Mouse (Mus musculus): ENCODE measurements around the gene Ciapin1. TPM values are rescaled to one million over a fixed set of nuclear protein-coding genes. Genes with fewer than 3 reads are reported as not detected.

The Ciapin1 gene
- total and polyA plus RNA-seq, 2 experiments from 2014 or later = 50.1 to 120 TPM

DNA sequence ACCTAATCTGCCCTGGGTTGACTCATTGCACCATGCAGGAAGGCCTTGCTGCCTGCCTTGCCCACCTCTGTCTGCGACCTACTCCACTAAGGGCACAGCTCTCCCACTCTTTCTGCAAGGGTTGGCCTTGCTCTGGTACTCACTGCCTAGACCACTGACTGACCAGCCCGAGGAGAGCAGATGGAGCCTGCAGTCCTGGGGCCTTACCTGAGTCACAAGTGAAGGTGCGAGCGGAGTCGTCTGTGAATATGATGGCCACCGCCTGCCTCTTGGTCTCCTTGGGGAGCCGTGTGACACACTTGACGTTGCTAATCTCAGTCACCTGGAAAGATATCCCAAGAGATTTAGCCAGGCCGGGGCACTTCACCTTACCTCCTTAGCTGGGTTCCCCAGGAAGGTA lies 28.8 kb upstream of the Ciapin1 start:
- WGBS = 91% methylated on average over 9 of the region's 9 CpGs
- no peak for DNase-seq
- H3K4me1 ChIP-seq (ENCODE audit: insufficient read depth) = peaks cover 17% of the 10 kb centered on the region
- no peak overlapping the region for H3K4me2 ChIP-seq (ENCODE audit: low read depth)
- no peak overlapping the region for H3K4me3 ChIP-seq (ENCODE audit: low read depth, low read length)
- peaks cover 49% of the 10 kb centered on the region for H3K36me3 ChIP-seq (ENCODE audit: insufficient read depth)
- H3K9me3 ChIP-seq (ENCODE audit: low read length) = no peaks in the 10 kb centered on the region
- H3K27ac ChIP-seq (ENCODE audit: low read depth, low read length) = no peak overlapping the region
- no peak for TF ChIP-seq CTCF (IDR thresholded peaks at IDR 0.05; ENCODE audit: low read depth)
- H3K9ac ChIP-seq = no peak overlapping the region
- no peaks in the 10 kb centered on the region for H3K27me3 ChIP-seq (ENCODE audit: insufficient read depth, low read length)
- no peak for ATAC-seq

DNA sequence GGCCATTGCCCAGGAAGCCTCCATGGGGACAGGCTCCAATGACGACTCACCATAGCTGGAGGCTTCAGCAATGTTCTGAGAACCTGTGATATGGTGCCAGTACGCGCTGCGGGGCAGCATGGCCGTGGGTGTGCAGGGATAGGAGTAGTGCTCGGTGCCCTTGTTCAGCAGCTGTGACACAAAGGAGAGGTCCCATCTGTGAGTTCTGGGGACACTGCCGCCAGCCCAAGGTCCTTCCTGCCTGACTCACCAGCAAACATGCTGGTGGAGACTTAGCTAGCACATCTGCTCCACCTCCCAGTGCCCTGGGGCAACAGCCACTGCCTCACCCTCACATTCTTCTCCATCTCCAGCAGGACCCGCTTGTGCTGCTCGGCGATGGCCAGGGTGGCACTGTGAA lies 27.1 kb upstream of the Ciapin1 start:
- no peak for DNase-seq
- Histone ChIP-seq H3K27ac (ENCODE audit: low read depth, low read length) (no peak overlapping the region), H3K9ac (no peak overlapping the region), H3K4me2 (ENCODE audit: low read depth) (no peak overlapping the region), H3K36me3 (ENCODE audit: insufficient read depth) (peaks cover 57% of the 10 kb centered on the region), H3K4me1 (ENCODE audit: insufficient read depth) (peaks cover 14% of the 10 kb centered on the region), H3K4me3 (ENCODE audit: low read depth, low read length) (no peak overlapping the region), H3K27me3 (ENCODE audit: insufficient read depth, low read length) (no peaks in the 10 kb centered on the region), H3K9me3 (ENCODE audit: low read length) (no peaks in the 10 kb centered on the region)
- TF ChIP-seq CTCF (IDR thresholded peaks at IDR 0.05; ENCODE audit: low read depth) = no peak
- ATAC-seq = no peak
- WGBS = 87% methylated on average over 10 of the region's 10 CpGs

DNA sequence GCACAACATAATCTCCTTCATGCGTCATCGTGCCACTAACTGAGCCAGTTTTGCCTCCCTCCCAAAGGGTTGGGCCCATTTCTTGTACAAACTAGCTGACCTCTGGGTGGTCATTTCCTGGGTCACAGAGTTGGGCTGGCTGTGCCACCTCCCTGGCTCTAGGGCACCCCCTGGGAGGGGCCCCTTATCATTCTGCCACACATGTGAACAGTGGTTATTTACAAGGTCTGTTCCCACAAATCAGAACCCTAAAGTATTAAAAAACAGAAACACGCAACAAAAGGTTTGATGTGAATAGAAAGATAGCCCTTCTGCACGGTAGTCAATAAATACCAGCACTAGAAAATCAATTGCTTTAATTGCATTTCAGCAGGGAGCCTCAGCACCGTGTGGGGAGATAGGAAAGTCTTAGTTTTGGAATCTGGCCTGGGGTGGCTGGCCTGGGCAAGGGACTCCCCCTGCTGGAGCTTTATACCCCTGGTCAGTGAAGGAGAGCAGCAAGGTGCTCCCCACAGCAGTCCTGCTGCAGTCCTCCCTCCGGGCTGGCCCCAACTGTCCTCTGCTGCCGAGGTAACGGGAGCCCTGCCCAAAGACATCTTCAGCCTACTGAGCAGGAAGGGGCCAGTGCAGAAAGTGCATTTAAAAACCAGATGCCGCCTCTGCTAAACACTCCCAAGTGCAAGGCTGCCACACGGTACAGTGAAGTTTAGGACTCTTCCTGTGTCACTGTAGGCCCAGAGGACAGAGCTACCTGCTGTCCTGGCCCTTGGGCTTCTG lies 25.9 kb upstream of the Ciapin1 start:
- 78% methylated on average over 10 of the region's 10 CpGs for WGBS
- Histone ChIP-seq H3K36me3 (ENCODE audit: insufficient read depth) (peaks cover 62% of the 10 kb centered on the region), H3K4me1 (ENCODE audit: insufficient read depth) (peaks cover 8% of the 10 kb centered on the region)

DNA sequence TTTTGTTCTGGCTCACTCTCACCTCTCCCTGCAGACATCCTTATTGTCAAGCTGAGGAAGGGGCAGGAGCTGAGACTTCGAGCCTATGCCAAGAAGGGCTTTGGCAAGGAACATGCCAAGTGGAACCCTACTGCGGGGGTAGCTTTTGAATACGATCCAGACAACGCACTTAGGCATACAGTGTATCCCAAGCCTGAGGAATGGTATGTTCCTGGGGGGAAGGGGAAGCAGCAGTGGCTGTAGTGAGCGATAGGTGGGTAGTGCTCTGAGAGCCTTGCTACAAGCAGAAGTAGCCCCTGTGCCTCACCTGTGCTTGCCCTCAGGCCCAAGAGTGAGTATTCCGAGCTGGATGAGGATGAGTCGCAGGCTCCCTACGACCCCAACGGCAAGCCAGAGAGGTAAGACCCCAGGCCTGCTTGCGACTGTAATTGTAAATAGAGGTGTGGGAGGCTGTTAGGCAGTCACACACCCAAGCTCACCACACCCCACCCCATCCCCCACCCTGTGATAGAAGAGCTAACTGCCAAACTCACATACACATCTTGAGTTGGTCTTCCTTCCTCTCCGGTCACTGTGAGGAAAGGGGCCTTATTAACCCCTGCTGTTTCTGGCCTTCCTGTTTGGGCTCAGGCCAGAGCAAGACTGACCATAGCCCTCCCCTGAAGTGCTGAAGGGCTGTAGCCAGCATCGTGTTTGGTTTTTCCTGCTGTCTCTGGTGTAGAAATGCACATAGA lies 24.5 kb upstream of the Ciapin1 start:
- 83% methylated on average over 12 of the region's 12 CpGs for whole genome bisulfite sequencing
- peaks cover 62% of the 10 kb centered on the region for H3K36me3 ChIP-seq (ENCODE audit: insufficient read depth)
- H3K9me3 ChIP-seq (ENCODE audit: low read length) = no peaks in the 10 kb centered on the region
- no peak overlapping the region for H3K4me2 ChIP-seq (ENCODE audit: low read depth)
- H3K9ac ChIP-seq = no peak overlapping the region
- H3K4me3 ChIP-seq (ENCODE audit: low read depth, low read length) = no peak overlapping the region
- no peak for TF ChIP-seq CTCF (IDR thresholded peaks at IDR 0.05; ENCODE audit: low read depth)
- DNase-seq = no peak
- no peak overlapping the region for H3K27ac ChIP-seq (ENCODE audit: low read depth, low read length)
- no peak for ATAC-seq
- H3K27me3 ChIP-seq (ENCODE audit: insufficient read depth, low read length) = no peaks in the 10 kb centered on the region
- H3K4me1 ChIP-seq (ENCODE audit: insufficient read depth) = peaks cover 9% of the 10 kb centered on the region

More for the DNA sequence above, 25.9 kb upstream of the Ciapin1 start:
- TF ChIP-seq CTCF (IDR thresholded peaks at IDR 0.05; ENCODE audit: low read depth) = no peak
- Histone ChIP-seq H3K4me2 (ENCODE audit: low read depth) (no peak overlapping the region), H3K4me3 (ENCODE audit: low read depth, low read length) (no peak overlapping the region), H3K27ac (ENCODE audit: low read depth, low read length) (no peak overlapping the region), H3K27me3 (ENCODE audit: insufficient read depth, low read length) (no peaks in the 10 kb centered on the region), H3K9ac (no peak overlapping the region), H3K9me3 (ENCODE audit: low read length) (no peaks in the 10 kb centered on the region)
- ATAC-seq = no peak
- no peak for DNase-seq

DNA sequence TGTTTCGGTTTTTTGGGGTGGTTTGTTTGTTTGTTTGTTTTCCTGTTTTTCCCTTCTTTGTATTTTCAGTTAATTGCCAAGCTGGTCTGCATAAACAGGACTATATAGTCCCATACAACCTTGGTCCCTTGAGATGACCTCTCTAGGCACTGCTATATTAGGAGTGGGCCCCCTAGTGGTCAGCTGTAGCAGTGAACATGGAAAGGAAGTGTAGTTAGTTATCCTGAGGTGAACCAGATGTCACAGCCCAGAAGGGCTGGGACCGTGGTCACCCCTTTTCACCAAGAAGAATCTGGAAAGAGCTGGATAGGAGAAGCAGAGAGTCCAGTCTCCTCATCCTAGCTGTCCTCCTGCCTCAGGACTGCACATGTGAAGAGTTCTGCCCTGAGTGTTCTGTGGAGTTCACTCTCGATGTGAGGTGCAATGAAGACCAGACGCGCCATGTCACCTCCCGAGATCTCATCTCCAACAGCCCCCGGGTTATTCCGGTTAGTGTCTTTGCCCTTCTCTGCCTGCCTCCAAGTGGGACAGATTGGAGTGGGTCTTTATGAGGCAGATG lies 23.3 kb upstream of the Ciapin1 start:
- peak; percentile 85 for TF ChIP-seq CTCF (IDR thresholded peaks at IDR 0.05; ENCODE audit: low read depth)
- no peak overlapping the region for H3K27ac ChIP-seq (ENCODE audit: low read depth, low read length)
- no peak for ATAC-seq
- no peak overlapping the region for H3K4me2 ChIP-seq (ENCODE audit: low read depth)
- WGBS = 77% methylated on average over 8 of the region's 8 CpGs
- H3K9me3 ChIP-seq (ENCODE audit: low read length) = no peaks in the 10 kb centered on the region
- DNase-seq = peak; percentile 51
- H3K4me3 ChIP-seq (ENCODE audit: low read depth, low read length) = no peak overlapping the region
- peaks cover 50% of the 10 kb centered on the region for H3K36me3 ChIP-seq (ENCODE audit: insufficient read depth)
- H3K27me3 ChIP-seq (ENCODE audit: insufficient read depth, low read length) = no peaks in the 10 kb centered on the region
- no peak overlapping the region for H3K9ac ChIP-seq
- H3K4me1 ChIP-seq (ENCODE audit: insufficient read depth) = peaks cover 9% of the 10 kb centered on the region

DNA sequence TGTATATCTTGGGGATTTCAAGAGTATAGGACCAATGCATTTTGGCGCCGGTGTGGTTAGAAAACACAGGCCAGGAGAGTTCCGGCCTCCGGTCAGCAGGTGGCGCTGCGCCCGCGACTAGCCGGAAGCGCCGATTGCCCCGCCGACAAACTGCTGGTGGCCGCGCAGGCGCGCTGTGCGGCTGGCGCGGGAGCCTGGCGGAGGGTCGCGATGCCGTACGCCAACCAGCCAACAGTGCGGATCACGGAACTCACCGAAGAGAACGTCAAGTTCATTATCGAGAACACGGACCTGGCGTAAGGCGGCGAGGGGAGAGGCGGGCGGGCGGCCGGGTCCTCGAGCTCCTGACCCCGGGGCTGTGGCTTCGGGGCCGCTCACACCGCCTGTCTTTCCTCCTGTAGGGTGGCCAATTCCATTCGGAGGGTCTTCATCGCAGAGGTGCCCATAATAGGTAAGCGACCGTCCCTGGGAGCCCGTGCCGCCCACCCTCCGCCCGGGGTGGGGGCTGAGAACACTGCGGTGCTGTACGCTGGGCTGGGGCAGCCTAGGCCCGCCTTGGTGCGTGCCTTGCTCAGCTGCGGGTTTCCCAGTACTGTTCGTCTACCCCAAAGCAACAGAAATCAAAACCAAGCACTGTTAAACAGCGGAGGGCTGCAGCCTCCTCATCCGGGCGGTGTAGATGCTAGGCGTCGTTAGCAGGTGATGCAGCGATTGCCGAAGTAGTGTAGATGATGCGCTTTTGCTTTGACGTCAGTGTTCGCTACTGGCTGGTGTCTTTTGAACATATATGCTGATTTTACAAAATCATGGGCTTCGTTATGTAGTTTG lies 19.4 kb upstream of the Ciapin1 start, which contains the start of gene Polr2c:
Polr2c (plus strand) TSS at position 105 of the 828 bp plus-strand sequence.
- peak; percentile 89 for TF ChIP-seq CTCF (IDR thresholded peaks at IDR 0.05; ENCODE audit: low read depth)
- H3K4me3 ChIP-seq (ENCODE audit: low read depth, low read length) = peak within 1 kb of the TSS; percentile 73
- peak within 1 kb of the TSS; percentile 95 for H3K9ac ChIP-seq
- peaks cover 44% of the 10 kb centered on the region for H3K36me3 ChIP-seq (ENCODE audit: insufficient read depth)
- no peaks in the 10 kb centered on the region for H3K9me3 ChIP-seq (ENCODE audit: low read length)
- peak; percentile 92 for ATAC-seq
- H3K4me1 ChIP-seq (ENCODE audit: insufficient read depth) = peaks cover 9% of the 10 kb centered on the region
- H3K4me2 ChIP-seq (ENCODE audit: low read depth) = peak within 1 kb of the TSS; percentile 78
- no peaks in the 10 kb centered on the region for H3K27me3 ChIP-seq (ENCODE audit: insufficient read depth, low read length)
- peak; percentile 95 for DNase-seq
- H3K27ac ChIP-seq (ENCODE audit: low read depth, low read length) = peak within 1 kb of the TSS; percentile 77
- WGBS = 3% methylated on average over 65 of the region's 68 CpGs

Measured in forebrain, postnatal 0 days (tissue).